ENCODE assay signal across 8 mouse cellular contexts in the genomic region with DNA sequence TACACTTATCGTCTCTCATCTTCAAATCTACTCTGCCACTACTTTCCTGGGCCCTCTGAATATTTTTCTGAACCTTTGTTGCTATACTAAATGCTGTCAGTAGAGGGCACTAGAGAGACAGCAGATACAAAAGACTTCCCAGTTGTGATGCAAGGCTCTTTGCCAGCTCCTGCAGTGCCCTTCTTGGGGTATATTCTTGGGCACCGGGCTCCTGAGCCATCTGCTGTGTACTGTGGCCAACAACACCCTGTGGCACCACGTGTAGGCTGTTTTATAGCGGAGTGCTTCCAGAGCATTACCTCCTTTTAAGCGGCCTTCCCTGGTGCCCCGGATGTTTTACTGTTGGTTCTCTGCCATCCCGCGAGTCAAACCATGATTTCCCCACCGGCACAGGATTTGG. TPM values are rescaled to one million over a fixed set of nuclear protein-coding genes. Genes with fewer than 3 reads are reported as not detected.
DNase-seq lines count a peak whose midpoint lies in the region; TF ChIP-seq lines count a peak whose summit lies in the region.

No protein-coding gene starts in this region.

- peak; percentile 36 for DNase-seq in adrenal gland, postnatal 14 days
- DNase-seq in adrenal gland, postnatal 25 days = no peak
- peak; percentile 42 for DNase-seq in 3134 (ENCODE audit: extremely low read depth, insufficient read length, low spot score)
- DNase-seq in cerebellum, adult 11 months = peak; percentile 73
- DNase-seq in gastrocnemius, adult 2 months = peak; percentile 64
- peak; percentile 70 for DNase-seq in left cerebral cortex, adult 11 months (ENCODE audit: low spot score)
- DNase-seq in naive thymus-derived CD4-positive, alpha-beta T cell, adult 2 months (ENCODE audit: low read depth) = peak; percentile 17
- DNase-seq in urinary bladder, postnatal 4 days (ENCODE audit: low spot score in 2 of 2) = no peak

- intact Hi-C loops in gastrocnemius, adult 2 months (cut with DNase I) = loop anchor here (5.0 to 10.0 kb wide), 2 partner anchors 82 to 634 kb away; no protein-coding TSS in a partner anchor

- no peak overlapping the region for H3K27ac ChIP-seq in gastrocnemius, adult 2 months

- peak; percentile 84 for TF ChIP-seq CTCF in gastrocnemius, adult 2 months (IDR thresholded peaks at IDR 0.05)

- H3K4me3 ChIP-seq in gastrocnemius, adult 2 months = no peak overlapping the region

RNA-seq across cellular contexts. Expression of gene Cavin4, which starts 27.3 kb away (rescaled TPM):
- 0.82 and 0.98 TPM in 2 replicates for total RNA-seq in adrenal gland, postnatal 14 days (2021)
- 0.24 and 0.57 TPM in 2 replicates for total RNA-seq in adrenal gland, postnatal 25 days (2021)
- total RNA-seq in gastrocnemius, adult 2 months (2021) = 100 to 1,000 TPM; 116 to 159 TPM

Comparison
In these comparisons a context has a peak if more than half of its experiments do, and no peak if none do; other contexts are left out.
1. DNase-seq: peak in adrenal gland, postnatal 14 days (single experiment), 3134 (single experiment), cerebellum, adult 11 months (single experiment), gastrocnemius, adult 2 months (single experiment), left cerebral cortex, adult 11 months (single experiment) and naive thymus-derived CD4-positive, alpha-beta T cell, adult 2 months (single experiment); none in adrenal gland, postnatal 25 days (single experiment) and urinary bladder, postnatal 4 days (0 of 2).
2. RNA of gene Cavin4, which starts 27.3 kb away (total RNA-seq): 116 to 159 TPM in gastrocnemius, adult 2 months; 0.82 to 0.98 TPM in adrenal gland, postnatal 14 days and 0.24 to 0.57 TPM in adrenal gland, postnatal 25 days; every median in the first group is over 10 times any median in the second.